Mouse (Mus musculus) heart, embryonic 16.5 days (tissue): ENCODE measurements at regions not wholly inside any gene's neighbourhood (a gene's known extent, or its start where the extent isn't known, plus 50 kb on each side); places are given as distances from the start of the nearest gene placed in this dataset.
A peak's percentile ranks its signal among the peaks of the same experiment; 100 is the strongest.

Source experiments
- ATAC-seq: fragments of 200-750 bp; cut with Nextera tagmentation; replicated peaks from 2 replicates; pipeline ENCODE4 v1.8.0; 2017; ENCODE audit warnings: moderate number of reproducible peaks; ENCODE audit not compliant: insufficient read depth, low FRiP score; ENCODE audit errors: extremely low read depth
- H3K27ac ChIP-seq: fragments of 300-500 bp; sonication (generic); 2 replicates; pipeline ENCODE4 v1.5.1; 2014; ENCODE audit warnings: mild to moderate bottlenecking, low read length, control low read depth, moderate library complexity
- H3K27me3 ChIP-seq: fragments of 300-500 bp; sonication (generic); 2 replicates; pipeline ENCODE4 v1.6.1; 2014; ENCODE audit warnings: low read length, mixed read lengths; ENCODE audit not compliant: control insufficient read depth, insufficient read depth
- H3K36me3 ChIP-seq: fragments of 300-500 bp; sonication (generic); 2 replicates; pipeline ENCODE4 v1.6.1; 2014; ENCODE audit not compliant: control insufficient read depth, insufficient read depth
- H3K4me1 ChIP-seq: fragments of 300-500 bp; sonication (generic); 2 replicates; pipeline ENCODE4 v1.6.1; 2014; ENCODE audit warnings: low read length, mixed read lengths; ENCODE audit not compliant: control insufficient read depth, insufficient read depth
- H3K4me2 ChIP-seq: fragments of 300-500 bp; sonication (generic); 2 replicates; pipeline ENCODE4 v1.6.1; 2014; ENCODE audit warnings: low read depth, mild to moderate bottlenecking, control low read depth, low read length
- H3K4me3 ChIP-seq: fragments of 300-500 bp; sonication (generic); 2 replicates; pipeline ENCODE4 v1.5.1; 2014; ENCODE audit warnings: mild to moderate bottlenecking, control low read depth, low read length
- H3K9ac ChIP-seq: fragments of 300-500 bp; sonication (generic); 2 replicates; pipeline ENCODE4 v1.6.1; 2014; ENCODE audit warnings: low read length, control low read depth
- H3K9me3 ChIP-seq: fragments of 300-500 bp; sonication (generic); replicated peaks from 2 replicates; pipeline ENCODE4 v1.6.1; 2016; ENCODE audit warnings: low read length; ENCODE audit not compliant: control insufficient read depth
- WGBS: fragments of 180-500 bp; shearing (Covaris S2); extraction: QIAGEN DNeasy Blood & Tissue Kit; methylation state at CpG from one replicate; pipeline ENCODE4 v1.1.7; 2014; 5-methylcytosine and 5-hydroxymethylcytosine counted together

DNA sequence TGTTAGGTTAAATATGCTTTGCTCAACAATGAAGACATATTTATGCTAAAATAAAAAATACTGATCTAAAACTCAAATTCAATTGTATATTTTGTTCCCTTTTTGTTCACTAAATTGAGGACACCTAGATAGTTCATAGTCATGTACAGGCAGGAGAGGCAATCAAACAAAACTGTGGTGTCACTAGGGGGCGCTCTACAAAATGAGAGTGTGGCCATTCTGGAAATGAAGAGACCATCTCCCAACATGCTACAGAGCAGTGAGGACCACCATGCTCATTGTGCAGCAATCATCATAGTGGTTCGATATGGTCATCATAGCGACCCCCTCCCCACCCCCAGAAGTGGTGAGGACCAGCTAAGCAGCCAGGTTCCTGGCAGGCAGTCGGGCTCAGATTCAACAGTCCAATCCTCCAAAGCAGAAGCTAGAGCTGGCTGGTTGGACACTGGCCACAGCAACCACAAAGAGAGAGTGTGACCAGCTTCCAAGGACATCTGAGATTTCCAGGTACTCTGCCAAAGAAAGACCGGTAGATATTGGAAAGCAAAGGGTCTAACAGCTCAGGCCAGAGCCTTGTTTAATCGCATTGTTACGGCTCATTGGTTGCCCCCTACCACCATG is 155.4 kb downstream of the Tgfb2 start:
- no peak overlapping the region for H3K4me2 ChIP-seq
- H3K9ac ChIP-seq, result no peak overlapping the region
- H3K27ac ChIP-seq, result no peak overlapping the region
- no peaks in the 10 kb centered on the region for H3K27me3 ChIP-seq
- no peaks in the 10 kb centered on the region for H3K36me3 ChIP-seq
- no peaks in the 10 kb centered on the region for H3K9me3 ChIP-seq
- no peak overlapping the region for H3K4me3 ChIP-seq
- no peak for ATAC-seq
- H3K4me1 ChIP-seq, result peaks cover 7% of the 10 kb centered on the region
- WGBS, result 79% methylated on average over 7 of the region's 7 CpGs

GRCm38 (mm10) chr1:186549207-186549606 is 156.6 kb downstream of the Tgfb2 start:
- WGBS, result 93% methylated on average over 12 of the region's 12 CpGs
- Histone ChIP-seq H3K4me2 (no peak overlapping the region), H3K9ac (no peak overlapping the region), H3K4me1 (no peaks in the 10 kb centered on the region), H3K27ac (no peak overlapping the region), H3K9me3 (no peaks in the 10 kb centered on the region), H3K36me3 (no peaks in the 10 kb centered on the region), H3K27me3 (no peaks in the 10 kb centered on the region), H3K4me3 (no peak overlapping the region)
- no peak for ATAC-seq

DNA sequence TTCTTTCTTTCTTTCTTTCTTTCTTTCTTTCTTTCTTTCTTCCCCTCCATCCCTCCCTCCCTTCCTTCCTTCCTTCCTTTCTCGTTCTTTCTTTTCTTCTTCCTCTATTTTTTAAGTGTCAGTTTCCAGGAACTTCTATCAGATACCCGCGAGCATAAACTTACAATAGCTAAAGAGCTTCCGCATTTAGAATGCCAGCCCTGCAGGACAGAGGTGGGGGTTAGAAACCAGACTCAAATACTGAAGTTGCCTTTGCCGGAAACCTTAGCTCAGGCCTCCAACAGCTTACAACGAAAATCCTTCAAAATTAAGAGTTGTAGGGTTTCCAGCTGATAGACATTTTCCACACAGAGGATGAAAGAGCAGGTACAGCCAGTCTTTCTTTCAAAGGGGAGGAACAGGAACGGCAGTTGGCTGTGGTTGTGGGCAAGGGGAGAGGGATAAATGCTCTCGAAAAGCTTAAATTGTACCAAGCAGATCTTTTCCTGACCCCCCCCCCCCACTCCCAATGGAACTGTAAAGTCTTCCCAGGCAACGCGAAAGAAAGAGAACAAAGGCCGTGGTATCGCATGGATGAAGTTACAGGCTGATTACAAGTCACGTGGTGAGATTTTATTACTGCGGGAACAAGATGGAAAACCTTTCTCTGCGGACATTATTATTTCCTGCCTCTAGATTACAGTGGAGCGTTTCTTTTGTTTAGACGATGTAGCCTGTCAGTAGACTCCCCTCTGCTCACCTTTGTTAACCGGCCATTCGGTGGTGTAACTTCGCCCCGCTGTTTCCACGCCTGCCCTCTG is 159.2 kb downstream of the Tgfb2 start:
- ATAC-seq, result no peak
- no peak overlapping the region for H3K27ac ChIP-seq
- no peaks in the 10 kb centered on the region for H3K27me3 ChIP-seq
- peak overlapping the region; percentile 2; the same call in 1 of the 2 replicates for H3K4me2 ChIP-seq
- H3K9ac ChIP-seq, result no peak overlapping the region
- 56% methylated on average over 22 of the region's 22 CpGs for WGBS
- no peak overlapping the region for H3K4me3 ChIP-seq
- no peaks in the 10 kb centered on the region for H3K9me3 ChIP-seq
- no peaks in the 10 kb centered on the region for H3K36me3 ChIP-seq
- H3K4me1 ChIP-seq, result no peaks in the 10 kb centered on the region

- Histone ChIP-seq H3K4me1 (no peaks in the 10 kb centered on the region), H3K4me2 (no peak overlapping the region), H3K4me3 (no peak overlapping the region), H3K27ac (no peak overlapping the region), H3K36me3 (no peaks in the 10 kb centered on the region), H3K27me3 (no peaks in the 10 kb centered on the region), H3K9ac (no peak overlapping the region), H3K9me3 (peaks cover 5% of the 10 kb centered on the region)
- 88% methylated on average over 2 of the region's 2 CpGs for WGBS
- no peak for ATAC-seq
These were observed 165.7 kb downstream of the Tgfb2 start for GRCm38 (mm10) chr1:186540070-186540469.

DNA sequence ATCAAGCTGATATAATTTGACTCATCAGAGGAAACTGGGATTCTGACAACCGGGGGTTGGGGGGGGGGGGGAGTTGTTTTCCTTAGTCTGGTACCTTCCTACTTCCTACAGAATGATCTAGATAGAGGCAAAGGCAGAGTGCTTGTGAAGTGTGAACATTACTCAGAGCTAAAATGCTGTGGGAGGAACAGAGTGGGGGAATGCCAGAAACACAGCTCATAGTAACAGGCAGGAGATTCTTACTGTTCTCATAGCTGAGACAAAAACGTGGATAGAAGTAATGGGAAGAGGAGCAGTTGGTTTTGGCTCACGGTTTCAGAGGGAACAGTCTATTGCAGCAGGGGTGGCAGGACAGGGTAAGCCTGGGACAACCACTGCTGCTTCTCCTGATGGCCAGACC is 167.6 kb downstream of the Tgfb2 start:
- 61% methylated on average over 3 of the region's 3 CpGs for WGBS

DNA sequence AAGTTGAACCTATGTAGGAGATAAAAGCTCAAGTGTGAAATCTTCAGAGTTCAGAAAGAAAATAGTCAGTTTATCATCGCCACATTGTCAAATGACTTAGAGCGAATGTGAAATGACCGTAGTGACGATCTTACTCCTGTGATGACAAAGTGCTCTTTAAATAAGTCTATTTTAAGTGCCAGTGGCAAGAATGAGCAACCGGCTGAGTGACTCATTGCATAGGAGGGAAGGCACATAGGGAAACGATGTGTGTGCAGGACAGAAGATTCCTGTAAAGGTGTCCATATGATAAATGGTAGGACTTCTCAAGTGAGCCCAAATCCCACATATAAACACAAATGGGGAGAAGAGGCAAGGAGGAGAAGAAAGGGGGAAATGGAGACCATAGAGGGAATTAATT is 189.8 kb downstream of the Tgfb2 start:
- H3K4me1 ChIP-seq, result peaks cover 14% of the 10 kb centered on the region
- no peak overlapping the region for H3K9ac ChIP-seq
- H3K4me3 ChIP-seq, result no peak overlapping the region
- WGBS, result 32% methylated on average over 6 of the region's 6 CpGs
- H3K27me3 ChIP-seq, result no peaks in the 10 kb centered on the region
- H3K9me3 ChIP-seq, result no peaks in the 10 kb centered on the region
- H3K27ac ChIP-seq, result no peak overlapping the region
- ATAC-seq, result no peak
- H3K36me3 ChIP-seq, result no peaks in the 10 kb centered on the region
- H3K4me2 ChIP-seq, result peak overlapping the region; percentile 31

More for the DNA sequence above, 167.6 kb downstream of the Tgfb2 start:
- Histone ChIP-seq H3K27ac (no peak overlapping the region), H3K4me1 (no peaks in the 10 kb centered on the region), H3K9ac (no peak overlapping the region), H3K36me3 (no peaks in the 10 kb centered on the region), H3K27me3 (no peaks in the 10 kb centered on the region), H3K4me2 (no peak overlapping the region), H3K9me3 (peaks cover 5% of the 10 kb centered on the region), H3K4me3 (no peak overlapping the region)
- ATAC-seq, result no peak

GRCm38 (mm10) chr1:186515071-186515470 is 190.7 kb downstream of the Tgfb2 start:
- peak; percentile 63; the same call in 1 of the 2 replicates for ATAC-seq
- H3K4me3 ChIP-seq, result no peak overlapping the region
- H3K4me2 ChIP-seq, result no peak overlapping the region
- H3K27ac ChIP-seq, result 0 out of 2 replicates have a peak overlapping the region, but pooled peaks have one; percentile 7
- H3K9me3 ChIP-seq, result no peaks in the 10 kb centered on the region
- H3K9ac ChIP-seq, result 0 out of 2 replicates have a peak overlapping the region, but pooled peaks have one; percentile 20
- peaks cover 14% of the 10 kb centered on the region for H3K4me1 ChIP-seq
- H3K36me3 ChIP-seq, result no peaks in the 10 kb centered on the region
- H3K27me3 ChIP-seq, result no peaks in the 10 kb centered on the region
- WGBS, result 25% methylated on average over 2 of the region's 2 CpGs

- Histone ChIP-seq H3K9me3 (no peaks in the 10 kb centered on the region), H3K4me3 (no peak overlapping the region), H3K27me3 (no peaks in the 10 kb centered on the region), H3K9ac (no peak overlapping the region), H3K4me1 (peaks cover 14% of the 10 kb centered on the region), H3K4me2 (no peak overlapping the region), H3K36me3 (no peaks in the 10 kb centered on the region), H3K27ac (no peak overlapping the region)
- no peak for ATAC-seq
- 87% methylated on average over 5 of the region's 5 CpGs for WGBS
These were observed 191.9 kb downstream of the Tgfb2 start for GRCm38 (mm10) chr1:186513861-186514260.

- peaks cover 6% of the 10 kb centered on the region for H3K4me1 ChIP-seq
- no peaks in the 10 kb centered on the region for H3K36me3 ChIP-seq
- no peak for ATAC-seq
- H3K27ac ChIP-seq, result no peak overlapping the region
- H3K4me3 ChIP-seq, result no peak overlapping the region
- no peak overlapping the region for H3K9ac ChIP-seq
- no peaks in the 10 kb centered on the region for H3K9me3 ChIP-seq
- WGBS, result 41% methylated on average over 2 of the region's 2 CpGs
- no peaks in the 10 kb centered on the region for H3K27me3 ChIP-seq
- no peak overlapping the region for H3K4me2 ChIP-seq
These were observed 195.3 kb downstream of the Tgfb2 start for GRCm38 (mm10) chr1:186510531-186510930.
